Mouse (Mus musculus) 3134 (cell line): ENCODE measurements around the gene Ifi211.
A peak's percentile ranks its signal among the peaks of the same experiment; 100 is the strongest.
"Not testable (repeated sequence)": the region's sequence is repeated elsewhere in the genome, so short reads cannot be mapped to it uniquely, and the experiment has no call there.

Experiments
- DNase-seq: peaks from one replicate; pipeline ENCODE4 v3.0.0-alpha.2; 2011; ENCODE audit warnings: low spot score; ENCODE audit not compliant: insufficient read length; ENCODE audit errors: extremely low read depth

Ifi211 gene

DNA sequence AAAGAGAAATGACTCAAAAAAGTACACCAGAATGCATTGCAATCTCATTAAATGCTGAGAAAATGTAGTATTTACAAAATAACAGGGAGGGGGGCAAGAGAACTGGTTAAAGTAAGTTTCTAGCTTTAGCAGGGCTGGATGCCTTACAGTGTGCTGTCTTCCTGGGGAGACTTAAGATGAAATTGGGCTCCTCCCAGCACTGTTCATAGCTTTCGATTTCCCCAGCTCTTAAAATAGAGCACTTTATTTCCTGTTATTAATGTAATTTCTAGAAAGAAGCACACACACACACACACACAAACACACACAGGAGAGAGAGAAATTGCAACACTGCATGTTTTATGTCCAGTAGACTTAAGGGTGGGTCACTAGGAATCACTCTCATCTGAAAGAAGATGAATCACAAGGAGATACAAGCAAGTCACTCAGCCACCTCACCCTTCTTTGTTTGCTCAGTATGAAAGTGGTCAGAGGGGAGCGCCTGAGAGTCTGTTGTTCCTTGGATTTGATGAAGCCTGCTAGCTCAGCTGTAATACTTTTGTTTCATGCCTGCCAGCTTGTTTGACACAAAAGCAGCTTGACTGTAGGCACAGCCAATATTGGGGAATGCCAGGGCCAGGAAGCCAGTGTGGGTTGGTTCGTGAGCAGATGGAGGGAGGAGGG lies 32.7 kb downstream of the Ifi211 start:
- peak; percentile 56 for DNase-seq

DNA sequence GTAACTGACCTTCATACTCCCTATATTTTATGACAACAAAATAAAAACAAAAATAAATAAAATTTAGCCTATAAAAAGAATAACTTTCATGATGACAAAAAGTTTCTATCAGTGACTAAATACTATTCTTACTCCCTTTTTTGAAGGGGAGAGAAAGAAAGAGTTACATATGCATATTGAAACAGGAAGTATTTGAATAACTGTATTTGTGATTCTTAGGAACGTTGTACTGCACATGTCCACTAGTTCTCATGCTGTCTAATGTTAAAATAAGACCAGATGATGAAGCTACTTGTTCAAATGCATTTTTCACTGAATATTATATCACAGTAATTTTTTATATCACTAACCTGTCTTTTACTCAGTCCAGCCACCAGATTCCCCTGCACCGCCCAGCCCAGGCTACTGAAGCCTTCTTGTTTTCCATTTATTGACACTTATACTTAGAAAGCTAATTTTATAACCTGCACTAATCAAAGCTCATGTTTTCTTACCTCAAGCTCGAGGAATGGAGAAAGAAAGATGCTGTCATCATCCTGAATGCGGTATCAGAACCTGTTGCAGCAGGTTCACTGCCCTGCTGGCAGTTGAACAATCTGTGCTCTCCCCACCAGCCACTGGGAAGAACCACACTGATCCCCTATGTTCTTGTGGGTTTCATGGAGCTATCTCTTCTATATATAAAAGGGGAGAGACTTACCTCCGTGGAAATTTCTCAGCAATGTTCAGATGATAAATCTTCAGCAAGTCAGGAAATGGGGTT lies 33.4 kb downstream of the Ifi211 start:
- DNase-seq, result not testable (repeated sequence)

DNA sequence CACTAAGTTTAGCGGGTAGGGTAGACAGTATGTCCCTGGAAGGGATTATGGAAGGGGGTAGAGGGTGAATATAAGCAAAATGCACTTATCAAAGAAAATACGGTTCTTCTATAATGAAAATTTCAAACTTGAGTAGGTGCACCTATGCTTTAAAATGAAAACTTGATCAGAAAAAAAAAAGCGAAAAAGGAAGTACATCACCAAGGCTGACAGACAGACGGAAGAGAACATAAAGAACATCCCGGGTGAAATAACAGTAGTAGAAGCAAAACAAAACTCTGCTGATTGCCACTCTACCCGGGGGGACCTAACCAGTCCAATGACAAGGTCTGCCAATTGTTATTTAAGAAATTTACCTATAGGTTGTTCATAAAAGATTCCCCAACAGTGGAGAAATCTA lies 34.6 kb downstream of the Ifi211 start:
- DNase-seq, result not testable (repeated sequence)

DNA sequence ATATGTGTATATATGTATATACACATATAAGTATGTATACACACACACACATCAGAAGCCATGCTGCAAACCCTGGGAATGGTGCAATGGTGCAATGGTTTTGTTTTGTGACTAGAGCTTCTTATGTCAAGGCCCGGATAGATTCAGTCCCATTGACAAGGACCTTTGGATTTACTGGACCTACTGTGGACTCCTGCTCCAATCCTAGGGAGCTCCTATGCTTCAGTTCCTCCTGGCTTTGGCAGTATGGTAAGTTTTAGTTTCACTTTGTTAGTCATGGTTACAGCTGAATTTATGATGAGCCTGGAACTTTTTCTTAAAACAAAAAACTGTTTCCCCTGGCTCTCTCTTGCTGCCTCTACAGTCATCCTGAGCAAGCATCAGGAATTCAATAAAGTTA lies 35.7 kb downstream of the Ifi211 start:
- DNase-seq, result not testable (repeated sequence)

DNA sequence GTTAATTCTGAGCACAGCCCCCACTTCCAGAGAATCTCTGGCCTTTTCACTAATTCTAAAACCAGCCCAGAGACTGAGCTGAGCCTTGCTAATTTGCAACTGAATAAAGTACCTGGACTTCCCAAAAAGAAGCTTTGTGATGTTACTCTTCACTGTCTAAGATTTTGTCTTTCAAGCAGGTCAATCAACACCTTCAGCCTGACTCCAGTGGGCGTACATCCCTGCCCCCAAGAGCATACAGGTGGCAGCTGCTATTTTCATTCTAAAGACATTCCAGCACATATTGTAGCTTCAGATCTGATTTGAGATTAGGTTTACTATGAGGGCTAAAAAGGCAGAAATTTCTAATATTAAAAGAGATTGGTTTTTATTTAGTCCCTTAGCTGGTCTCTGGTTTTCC lies 44.3 kb downstream of the Ifi211 start:
- not testable (repeated sequence) for DNase-seq

DNA sequence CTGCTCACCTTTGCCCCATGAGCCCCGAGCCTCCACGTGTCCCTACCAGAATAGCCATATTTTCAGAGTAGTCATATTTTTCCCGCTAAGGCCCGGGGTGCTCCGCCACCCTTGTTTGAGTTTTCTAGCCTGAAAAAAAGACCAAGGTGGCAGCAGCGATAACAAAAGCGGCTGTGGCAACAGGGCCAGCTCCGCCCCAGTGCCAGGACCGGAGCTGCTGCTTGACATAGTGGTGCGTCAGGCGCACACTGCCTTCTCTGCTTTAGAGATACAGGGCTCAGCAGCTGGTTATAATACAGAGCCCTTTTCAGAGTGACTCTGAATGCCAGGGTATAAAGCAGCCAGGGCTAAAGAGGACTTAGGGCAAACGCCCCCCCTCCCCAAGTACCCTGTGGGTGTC lies 46.3 kb downstream of the Ifi211 start:
- no peak for DNase-seq

DNA sequence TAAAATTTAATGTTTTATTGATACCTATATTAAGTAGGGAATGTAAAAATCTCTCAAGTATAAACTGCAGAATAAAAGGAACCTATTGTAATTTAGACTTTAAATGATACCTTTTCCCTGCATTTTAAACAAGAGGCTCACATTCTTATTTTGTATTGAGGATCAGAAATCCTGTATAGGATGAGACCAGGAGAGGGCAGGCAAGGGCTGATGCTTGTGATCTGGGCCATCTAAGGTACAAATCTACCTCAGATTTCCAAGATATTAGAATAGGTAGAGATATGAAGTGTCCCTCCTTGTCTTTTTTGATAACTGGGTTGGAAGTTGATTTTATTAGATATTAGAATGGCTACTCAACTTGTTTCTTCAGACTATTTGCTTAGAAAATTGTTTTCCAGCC lies 59.1 kb downstream of the Ifi211 start:
- DNase-seq, result not testable (repeated sequence)

DNA sequence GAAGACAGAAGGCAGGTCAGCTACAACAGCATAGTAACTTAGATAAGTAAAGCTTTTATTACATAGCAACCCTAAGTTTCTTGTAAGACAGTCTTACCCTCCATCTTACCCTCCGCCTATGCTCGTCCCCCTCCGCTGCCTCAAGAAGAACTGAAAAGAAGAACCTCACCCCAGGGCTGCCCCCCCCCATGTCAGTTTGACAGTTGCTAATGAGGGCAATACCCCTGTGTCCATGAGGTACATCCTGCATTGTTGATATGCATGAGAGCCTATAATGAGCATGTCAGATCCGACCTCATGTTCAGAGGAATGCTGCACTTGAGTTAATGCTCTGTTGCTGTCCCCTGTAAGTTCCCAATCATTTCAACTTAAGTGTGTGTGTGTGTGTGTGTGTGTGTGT lies 60.0 kb downstream of the Ifi211 start:
- DNase-seq, result not testable (repeated sequence)
